Mouse (Mus musculus): Measurements from ENCODE around the gene 2300002M23Rik. TPM values are rescaled to one million over a fixed set of nuclear protein-coding genes. Genes with fewer than 3 reads are reported as not detected.

Gene 2300002M23Rik
- total RNA-seq, 2 experiments from 2014 or later: not detected

Other genes starting within 250 kb of the 2300002M23Rik start
- 1 to 10 TPM; 2.6 to 3.9 TPM for gene H2-Q1, start 247.0 kb upstream of the 2300002M23Rik start, total RNA-seq (2021)
- 1 to 10 TPM; 1.7 TPM for gene H2-Q2, start 225.2 kb upstream of the 2300002M23Rik start, total RNA-seq (2021)
- 10 to 100 TPM; 18.7 to 54.0 TPM for gene H2-Q4, start 187.8 kb upstream of the 2300002M23Rik start, total RNA-seq (2021)
- 10 to 100 TPM in 1 of 2 experiments, 1 to 10 TPM in 1; 6.8 to 30.2 TPM for gene H2-Q6, start 142.6 kb upstream of the 2300002M23Rik start, total RNA-seq (2021)
- 10 to 100 TPM in 1 of 2 experiments, 1 to 10 TPM in 1; 7.4 to 21.5 TPM for gene H2-Q7, start 128.3 kb upstream of the 2300002M23Rik start, total RNA-seq (2021)
- gene H2-Q10, start 97.4 kb upstream of the 2300002M23Rik start, total RNA-seq (2021): 1 to 10 TPM in 1 of 2 experiments, under 1 TPM in 1; 0.62 to 2.2 TPM
- gene Pou5f1, start 61.4 kb upstream of the 2300002M23Rik start, total RNA-seq (2021): not detected
- 1 to 10 TPM; 1.5 to 2.1 TPM for gene Tcf19, start 50.6 kb upstream of the 2300002M23Rik start, total RNA-seq (2021)
- 1 to 10 TPM; 1.9 to 4.0 TPM for gene Cchcr1, start 50.4 kb upstream of the 2300002M23Rik start, total RNA-seq (2021)
- gene Psors1c2, start 34.2 kb upstream of the 2300002M23Rik start, total RNA-seq (2021): not detected
- under 1 TPM; 0.27 to 0.28 TPM for gene Cdsn, start 15.3 kb upstream of the 2300002M23Rik start, total RNA-seq (2021)
- not detected for gene Sfta2, start 34.1 kb downstream of the 2300002M23Rik start, total RNA-seq (2021)
- gene Gm9573, start 59.2 kb downstream of the 2300002M23Rik start, total RNA-seq (2021): not detected
- gene Mucl3, start 76.2 kb downstream of the 2300002M23Rik start, total RNA-seq (2021): not detected
- 10 to 100 TPM; 27.6 to 28.9 TPM for gene Vars2, start 100.1 kb downstream of the 2300002M23Rik start, total RNA-seq (2021)
- 10 to 100 TPM; 21.3 to 23.5 TPM for gene Gtf2h4, start 106.3 kb downstream of the 2300002M23Rik start, total RNA-seq (2021)
- 10 to 100 TPM; 21.7 to 24.0 TPM for gene Ddr1, start 137.2 kb downstream of the 2300002M23Rik start, total RNA-seq (2021)